Mouse (Mus musculus) myocyte (in vitro differentiated cells): Measurements from ENCODE around the gene Scube3.

Experiments used
- CEBPB ChIP-seq: IDR thresholded peaks from 2 replicates; pipeline ENCODE4 v1.6.1; 2011; ENCODE audit warnings: mild to moderate bottlenecking, moderate library complexity; ENCODE audit not compliant: poor library complexity, insufficient read depth, severe bottlenecking
- E2F4 ChIP-seq: IDR thresholded peaks from one replicate; pipeline ENCODE4 v1.6.1; 2011; ENCODE audit warnings: mild to moderate bottlenecking, control low read depth, moderate library complexity; ENCODE audit not compliant: insufficient read depth
- MAX ChIP-seq: IDR thresholded peaks from one replicate; pipeline ENCODE4 v1.6.1; 2011; ENCODE audit warnings: low read depth, mild to moderate bottlenecking, control low read depth
- MYOG ChIP-seq, 3 experiments: IDR thresholded peaks; one replicate each; pipeline ENCODE4 v1.6.1; 2011; ENCODE audit warnings: control low read depth in 2 of 3, low read depth in 2 of 3, mild to moderate bottlenecking in 2 of 3; ENCODE audit not compliant: insufficient read length in 2 of 3, control insufficient read depth in 1 of 3, insufficient read depth in 1 of 3
- POLR2A ChIP-seq: IDR thresholded peaks from one replicate; pipeline ENCODE4 v1.6.1; 2011; ENCODE audit warnings: low read depth, mild to moderate bottlenecking, control low read depth, moderate library complexity; ENCODE audit not compliant: insufficient read length
- POLR2AphosphoS2 ChIP-seq: IDR thresholded peaks from one replicate; pipeline ENCODE4 v1.6.1; 2011; ENCODE audit warnings: low read depth, control low read depth; ENCODE audit not compliant: insufficient read length
- REST ChIP-seq: IDR thresholded peaks from one replicate; pipeline ENCODE4 v1.6.1; 2011; ENCODE audit warnings: mild to moderate bottlenecking, control low read depth, moderate library complexity; ENCODE audit not compliant: insufficient read depth, insufficient read length
- SRF ChIP-seq: IDR thresholded peaks from one replicate; pipeline ENCODE4 v1.6.1; 2011; ENCODE audit warnings: low read depth; ENCODE audit not compliant: control insufficient read depth, insufficient read length
- TCF12 ChIP-seq: IDR thresholded peaks from one replicate; pipeline ENCODE4 v1.6.1; 2011; ENCODE audit warnings: mild to moderate bottlenecking, control low read depth; ENCODE audit not compliant: poor library complexity, insufficient read depth, severe bottlenecking
- TCF3 ChIP-seq: IDR thresholded peaks from one replicate; pipeline ENCODE4 v1.6.1; 2011; ENCODE audit warnings: low read depth, control low read depth; ENCODE audit not compliant: insufficient read length
- USF1 ChIP-seq: IDR thresholded peaks from one replicate; pipeline ENCODE4 v1.6.1; 2011; ENCODE audit warnings: low read depth, mild to moderate bottlenecking, control low read depth, moderate library complexity

DNA sequence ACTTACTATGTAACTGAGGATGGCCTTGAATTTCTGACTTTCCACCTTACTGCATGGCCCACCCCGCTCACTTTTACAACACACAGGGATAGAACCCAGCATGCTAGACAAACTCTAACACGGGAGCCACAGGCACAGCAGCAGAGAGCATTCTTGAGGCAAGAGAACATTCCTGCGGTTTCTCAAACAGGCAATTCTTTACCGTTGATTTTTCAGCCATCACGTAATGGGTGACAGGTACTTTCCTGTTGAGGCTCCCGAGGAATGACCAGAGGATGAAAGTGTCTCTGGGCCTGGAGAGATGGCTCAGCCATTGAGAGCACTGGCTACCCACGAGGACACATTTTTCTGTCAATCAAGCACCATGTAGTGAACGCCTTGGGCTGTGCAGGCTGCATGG, 17.6 kb upstream of the Scube3 start:
- TF ChIP-seq POLR2A (no peak), USF1 (no peak), TCF3 (no peak), MAX (no peak), TCF12 (no peak), MYOG (IDR thresholded peaks at IDR 0.05; ENCODE audit: control insufficient read depth in 1 of 3, insufficient read depth in 1 of 3, insufficient read length in 2 of 3, low read depth in 2 of 3) (no peak), POLR2AphosphoS2 (no peak), E2F4 (no peak), CEBPB (no peak), SRF (no peak), REST (no peak)
